Mouse (Mus musculus): ENCODE results near the gene Zbtb46. TPM values are rescaled to one million over a fixed set of nuclear protein-coding genes. Genes with fewer than 3 reads are reported as not detected.
"Not testable (repeated sequence)": the region's sequence is repeated elsewhere in the genome, so short reads cannot be mapped to it uniquely, and the experiment has no call there.

Zbtb46 gene
- polyA plus RNA-seq (2015; fragmentation: Nextera tagmentation; extraction: Ambion mirVana) = 2.1 and 2.3 TPM in 2 replicates

DNA sequence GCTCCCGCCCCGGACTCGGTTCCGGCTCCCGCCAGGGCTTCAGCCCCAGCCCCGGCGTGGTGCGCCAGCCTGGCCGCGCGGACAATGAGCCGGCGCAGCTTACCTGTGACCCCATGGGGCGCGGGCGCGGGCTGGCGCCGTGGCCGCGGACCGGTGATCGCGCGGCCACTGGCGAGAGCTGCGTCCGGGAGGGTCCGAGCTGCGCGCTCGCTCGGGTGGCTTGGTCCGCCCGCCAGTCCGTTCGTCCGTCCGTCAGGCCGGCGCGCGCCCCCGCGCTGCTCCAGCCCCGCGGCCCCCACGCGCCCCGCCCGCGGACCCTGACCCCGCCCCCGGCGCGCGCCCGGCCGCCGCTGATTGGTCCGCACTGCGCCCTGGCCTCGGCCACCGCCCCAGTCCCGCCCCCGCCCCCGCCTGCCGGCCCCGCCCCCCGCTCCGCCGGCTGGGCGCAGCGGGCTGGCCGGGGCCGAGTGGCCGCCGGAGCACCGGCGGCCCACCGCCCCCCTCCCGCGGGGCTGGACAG is at the start of gene Zbtb46:
TSS of gene Zbtb46 (minus strand) at position 274 of the 520 bp plus-strand sequence.
- Histone ChIP-seq H3K4me2 (replicated peaks; ENCODE audit: low read depth) (peak within 1 kb of the TSS; percentile 100), H3K9me3 (ENCODE audit: control insufficient read depth) (no peaks in the 10 kb centered on the region), H3K27me3 (replicated peaks; ENCODE audit: control insufficient read depth, insufficient read depth, low read length) (peaks cover 54% of the 10 kb centered on the region), H3K4me3 (ENCODE audit: low read depth, low read length) (peak within 1 kb of the TSS; percentile 86), H3K4me1 (replicated peaks; ENCODE audit: control insufficient read depth, insufficient read depth, low read length) (no peaks in the 10 kb centered on the region), H3K9ac (ENCODE audit: low read depth, low read length) (peak within 1 kb of the TSS; percentile 62), H3K27ac (ENCODE audit: low read depth, low read length) (peak within 1 kb of the TSS; percentile 22), H3K36me3 (ENCODE audit: control insufficient read depth, insufficient read depth) (no peaks in the 10 kb centered on the region)
- no peak for TF ChIP-seq CTCF (IDR thresholded peaks at IDR 0.05; ENCODE audit: low read depth)
- peak; percentile 89 for ATAC-seq
- WGBS = 1% methylated on average over 45 of the region's 83 CpGs

DNA sequence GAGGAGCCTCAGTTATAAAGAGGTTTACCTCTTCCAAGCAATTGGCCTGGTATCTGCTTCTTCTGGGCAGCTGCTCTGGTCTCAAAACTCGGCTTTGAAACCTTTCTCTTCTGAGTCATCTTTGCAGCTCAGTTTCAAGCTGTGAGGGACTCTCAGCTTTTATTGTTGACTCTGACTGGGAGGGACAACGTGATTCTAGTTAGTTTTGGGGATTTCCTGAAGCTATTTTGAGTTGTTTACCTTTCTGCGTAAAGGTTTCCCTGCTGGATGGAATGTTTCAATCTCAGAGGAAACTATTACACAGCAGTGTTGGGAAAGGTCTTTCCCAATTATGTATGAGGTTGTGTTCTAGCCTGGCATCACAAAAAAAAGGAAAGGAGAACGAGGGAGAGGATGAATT is 39.4 kb upstream of the Zbtb46 start:
- ATAC-seq = no peak
- 67% methylated on average over 4 of the region's 4 CpGs for WGBS
- no peak for TF ChIP-seq CTCF (IDR thresholded peaks at IDR 0.05; ENCODE audit: low read depth)
- Histone ChIP-seq H3K36me3 (ENCODE audit: control insufficient read depth, insufficient read depth) (peaks cover 37% of the 10 kb centered on the region), H3K9ac (ENCODE audit: low read depth, low read length) (no peak overlapping the region), H3K4me3 (ENCODE audit: low read depth, low read length) (no peak overlapping the region), H3K27me3 (replicated peaks; ENCODE audit: control insufficient read depth, insufficient read depth, low read length) (no peaks in the 10 kb centered on the region), H3K4me1 (replicated peaks; ENCODE audit: control insufficient read depth, insufficient read depth, low read length) (no peaks in the 10 kb centered on the region), H3K9me3 (ENCODE audit: control insufficient read depth) (no peaks in the 10 kb centered on the region), H3K4me2 (replicated peaks; ENCODE audit: low read depth) (no peak overlapping the region), H3K27ac (ENCODE audit: low read depth, low read length) (no peak overlapping the region)

DNA sequence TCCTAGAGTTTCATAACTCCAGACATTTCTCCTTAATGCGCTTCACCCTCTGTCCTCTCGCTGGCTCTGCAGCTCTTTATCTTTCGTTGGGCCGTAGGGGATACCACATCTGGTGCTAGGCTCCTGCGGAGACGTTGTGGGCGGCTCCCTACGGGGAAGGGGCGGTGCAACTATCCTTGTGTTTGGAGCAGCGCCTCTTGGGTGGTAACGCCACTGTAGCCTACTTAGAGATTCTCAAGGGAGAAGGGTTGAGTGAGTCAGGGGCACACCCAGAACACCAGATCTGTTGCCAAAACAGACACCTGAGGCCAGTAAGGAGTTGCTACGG is 38.3 kb upstream of the Zbtb46 start:
- peak overlapping the region; percentile 91 for H3K4me3 ChIP-seq (ENCODE audit: low read depth, low read length)
- H3K9ac ChIP-seq (ENCODE audit: low read depth, low read length) = peak overlapping the region; percentile 88
- H3K27me3 ChIP-seq (replicated peaks; ENCODE audit: control insufficient read depth, insufficient read depth, low read length) = no peaks in the 10 kb centered on the region
- peak overlapping the region; percentile 97 for H3K27ac ChIP-seq (ENCODE audit: low read depth, low read length)
- peaks cover 26% of the 10 kb centered on the region for H3K36me3 ChIP-seq (ENCODE audit: control insufficient read depth, insufficient read depth)
- no peaks in the 10 kb centered on the region for H3K9me3 ChIP-seq (ENCODE audit: control insufficient read depth)
- no peak for TF ChIP-seq CTCF (IDR thresholded peaks at IDR 0.05; ENCODE audit: low read depth)
- no peaks in the 10 kb centered on the region for H3K4me1 ChIP-seq (replicated peaks; ENCODE audit: control insufficient read depth, insufficient read depth, low read length)
- peak; percentile 44 for ATAC-seq
- 1% methylated on average over 12 of the region's 12 CpGs for WGBS
- H3K4me2 ChIP-seq (replicated peaks; ENCODE audit: low read depth) = peak overlapping the region; percentile 91

DNA sequence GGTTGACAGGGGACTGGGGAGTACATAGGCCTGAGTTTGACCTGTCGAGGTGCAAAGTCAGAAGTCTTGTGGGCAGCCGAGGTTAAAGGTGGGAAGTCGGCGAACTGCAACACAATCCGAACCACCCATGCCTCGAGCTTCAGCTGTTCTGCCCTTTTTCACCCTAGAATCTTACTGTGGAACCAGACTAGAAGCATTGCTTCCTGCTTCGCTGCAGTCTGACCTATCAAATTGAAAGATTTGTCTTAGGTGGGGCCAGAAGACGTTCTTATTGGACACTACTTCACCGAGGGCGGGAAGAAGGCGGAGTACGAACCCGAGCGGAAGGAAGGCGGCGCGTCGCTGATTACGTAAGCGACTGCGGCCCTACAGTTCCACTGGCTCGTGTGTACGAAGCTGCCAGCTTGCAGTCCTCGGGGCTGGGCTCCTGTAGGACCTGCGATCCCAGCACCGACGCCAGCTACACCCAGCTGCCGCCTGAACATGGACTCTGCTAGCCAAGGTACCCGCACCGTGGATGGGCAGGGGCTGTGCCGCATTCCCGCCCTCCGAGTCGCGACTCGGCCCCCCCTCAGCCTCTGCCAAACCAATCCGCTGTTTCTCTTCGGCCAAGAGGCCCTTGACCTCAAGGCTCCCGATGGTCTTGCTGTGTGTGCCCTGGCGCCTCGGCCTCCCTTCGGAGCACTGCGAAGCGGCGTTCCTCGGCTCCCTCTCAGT is 37.8 kb upstream of the Zbtb46 start, which contains the start of gene Tpd52l2:
TSS of gene Tpd52l2 (plus strand) at position 312 of the 717 bp plus-strand sequence.
- Histone ChIP-seq H3K27ac (ENCODE audit: low read depth, low read length) (peak within 1 kb of the TSS; percentile 97), H3K4me1 (replicated peaks; ENCODE audit: control insufficient read depth, insufficient read depth, low read length) (no peaks in the 10 kb centered on the region), H3K4me3 (ENCODE audit: low read depth, low read length) (peak within 1 kb of the TSS; percentile 91), H3K4me2 (replicated peaks; ENCODE audit: low read depth) (peak within 1 kb of the TSS; percentile 91), H3K9ac (ENCODE audit: low read depth, low read length) (peak within 1 kb of the TSS; percentile 88), H3K36me3 (ENCODE audit: control insufficient read depth, insufficient read depth) (peaks cover 21% of the 10 kb centered on the region), H3K27me3 (replicated peaks; ENCODE audit: control insufficient read depth, insufficient read depth, low read length) (no peaks in the 10 kb centered on the region), H3K9me3 (ENCODE audit: control insufficient read depth) (no peaks in the 10 kb centered on the region)
- no peak for TF ChIP-seq CTCF (IDR thresholded peaks at IDR 0.05; ENCODE audit: low read depth)
- peak; percentile 95 for ATAC-seq
- WGBS = under 1% methylated on average over 46 of the region's 46 CpGs

DNA sequence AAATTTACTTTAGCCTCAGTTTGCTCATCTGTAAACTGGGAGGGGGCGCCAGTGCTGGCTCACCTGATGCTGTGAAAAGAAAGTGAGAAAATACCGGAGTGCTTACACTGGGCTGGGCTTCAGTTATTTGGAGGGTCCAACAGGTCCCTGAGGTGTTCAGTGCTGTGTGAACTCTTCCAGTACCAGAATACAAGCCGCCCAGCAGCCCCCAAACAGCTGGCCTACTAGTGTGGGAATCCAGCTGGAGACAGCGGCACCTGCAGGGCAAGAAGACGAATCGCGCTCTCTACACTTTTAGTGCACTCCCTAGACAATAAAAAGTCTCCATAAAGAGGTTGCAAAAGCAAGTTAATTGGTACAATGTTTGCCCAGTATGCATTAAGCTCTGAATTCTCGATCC is 37.1 kb upstream of the Zbtb46 start:
- H3K4me3 ChIP-seq (ENCODE audit: low read depth, low read length) = peak overlapping the region; percentile 91
- peaks cover 14% of the 10 kb centered on the region for H3K36me3 ChIP-seq (ENCODE audit: control insufficient read depth, insufficient read depth)
- peak overlapping the region; percentile 97 for H3K27ac ChIP-seq (ENCODE audit: low read depth, low read length)
- peak overlapping the region; percentile 91 for H3K4me2 ChIP-seq (replicated peaks; ENCODE audit: low read depth)
- no peaks in the 10 kb centered on the region for H3K4me1 ChIP-seq (replicated peaks; ENCODE audit: control insufficient read depth, insufficient read depth, low read length)
- TF ChIP-seq CTCF (IDR thresholded peaks at IDR 0.05; ENCODE audit: low read depth) = peak; percentile 87
- no peaks in the 10 kb centered on the region for H3K27me3 ChIP-seq (replicated peaks; ENCODE audit: control insufficient read depth, insufficient read depth, low read length)
- H3K9ac ChIP-seq (ENCODE audit: low read depth, low read length) = peak overlapping the region; percentile 55; the same call in 1 of the 2 replicates
- ATAC-seq = peak; percentile 68
- 10% methylated on average over 8 of the region's 8 CpGs for WGBS
- no peaks in the 10 kb centered on the region for H3K9me3 ChIP-seq (ENCODE audit: control insufficient read depth)

DNA sequence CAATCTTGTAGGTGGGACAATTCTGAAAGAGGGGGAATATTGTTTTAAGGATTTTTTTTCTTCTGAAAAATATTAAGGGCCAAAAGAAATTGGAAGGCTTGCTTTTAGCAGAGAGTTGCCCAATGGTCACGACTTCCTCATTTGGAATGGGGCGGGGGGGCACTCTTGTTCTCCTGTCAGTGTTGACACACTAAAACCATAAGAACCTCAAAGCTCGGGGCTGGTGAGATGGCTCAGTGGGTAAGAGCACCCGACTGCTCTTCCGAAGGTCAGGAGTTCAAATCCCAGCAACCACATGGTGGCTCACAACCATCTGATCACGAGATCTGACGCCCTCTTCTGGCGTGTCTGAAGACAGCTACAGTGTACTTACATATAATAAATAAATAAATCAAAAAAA is 36.6 kb upstream of the Zbtb46 start:
- H3K27me3 ChIP-seq (replicated peaks; ENCODE audit: control insufficient read depth, insufficient read depth, low read length); H3K36me3 ChIP-seq (ENCODE audit: control insufficient read depth, insufficient read depth); H3K9me3 ChIP-seq (ENCODE audit: control insufficient read depth); H3K4me3 ChIP-seq (ENCODE audit: low read depth, low read length); ATAC-seq; H3K9ac ChIP-seq (ENCODE audit: low read depth, low read length); H3K4me1 ChIP-seq (replicated peaks; ENCODE audit: control insufficient read depth, insufficient read depth, low read length); H3K27ac ChIP-seq (ENCODE audit: low read depth, low read length): not testable (repeated sequence)
- H3K4me2 ChIP-seq (replicated peaks; ENCODE audit: low read depth) = peak overlapping the region; percentile 91
- WGBS = 63% methylated on average over 8 of the region's 8 CpGs
